Mouse (Mus musculus) lung, postnatal 0 days (tissue): Measurements from ENCODE around the gene Ifnar1.
A peak's percentile ranks its signal among the peaks of the same experiment; 100 is the strongest.

Experiments used
- CTCF ChIP-seq: IDR thresholded peaks from 2 replicates; pipeline ENCODE4 v1.5.1; 2016; ENCODE audit warnings: antibody characterized with exemption, mild to moderate bottlenecking
- EP300 ChIP-seq: IDR thresholded peaks from 2 replicates; pipeline ENCODE4 v1.6.1; 2016; ENCODE audit warnings: antibody characterized with exemption, mild to moderate bottlenecking, control low read depth

GRCm38 (mm10) chr16:91522479-91523309 is 37.7 kb downstream of the Ifnar1 start:
- TF ChIP-seq EP300: peak; percentile 50; the same call in 1 of the 2 replicates
- no peak for TF ChIP-seq CTCF
